Mouse (Mus musculus): Measurements from ENCODE around the gene Slc29a4. TPM values are rescaled to one million over a fixed set of nuclear protein-coding genes. Genes with fewer than 3 reads are reported as not detected.

The Slc29a4 gene
- polyA plus RNA-seq, 2 experiments from 2014 or later: 0.50 to 0.86 TPM

DNA sequence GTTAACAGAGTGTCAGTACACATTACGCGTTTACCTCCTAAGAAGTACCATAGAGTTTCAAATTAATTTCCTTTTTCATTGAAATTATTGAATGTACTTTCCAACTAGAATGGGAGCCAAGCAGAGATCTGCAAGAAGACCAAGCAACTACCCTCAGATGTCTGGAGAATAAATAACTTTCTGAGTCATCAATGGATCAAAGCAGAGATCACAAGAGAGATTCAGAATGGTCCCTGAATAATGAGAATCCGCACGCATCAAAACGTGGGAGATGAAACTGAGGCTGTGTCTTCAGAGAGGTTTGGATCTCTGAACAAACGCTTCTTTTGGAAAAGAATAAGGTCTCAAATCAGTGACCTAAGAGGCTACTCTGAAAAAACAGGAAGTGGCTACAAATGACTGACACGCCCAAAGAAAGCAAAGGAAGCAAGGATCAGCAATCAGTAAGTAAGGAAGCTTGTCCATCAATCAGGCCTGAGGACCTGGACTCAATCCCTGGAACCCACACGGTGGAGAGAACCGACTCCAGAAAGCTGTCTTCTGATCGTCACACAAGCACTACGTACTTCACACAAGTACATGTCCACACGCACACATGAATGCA lies 54.8 kb downstream of the Slc29a4 start:
- ATAC-seq: no peak

- no peak for ATAC-seq
Observed at GRCm38 (mm10) chr5:142750173-142750572, 57.9 kb downstream of the Slc29a4 start.

GRCm38 (mm10) chr5:142752241-142752640 lies 59.9 kb downstream of the Slc29a4 start:
- no peak for ATAC-seq

DNA sequence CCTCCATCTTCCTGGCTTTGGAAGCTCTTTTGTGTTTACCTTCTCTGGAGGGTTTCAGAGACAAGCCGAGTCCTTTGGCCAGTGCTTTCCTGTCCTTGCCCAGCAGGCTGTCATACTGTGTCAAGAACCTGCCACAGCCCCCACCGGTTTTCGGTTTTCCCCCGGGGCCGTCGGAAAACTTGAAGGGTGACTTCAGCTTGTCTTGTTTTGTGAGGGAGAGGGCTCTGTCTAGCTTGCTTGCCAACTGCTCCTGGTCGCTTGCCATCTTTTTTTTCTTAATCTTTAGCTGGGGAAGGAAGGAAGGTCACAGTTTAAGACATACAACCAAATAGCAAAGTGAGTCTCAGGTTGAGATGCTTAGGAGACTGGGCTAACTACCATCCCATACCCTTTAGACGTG lies 67.5 kb downstream of the Slc29a4 start:
- no peak for ATAC-seq

- ATAC-seq: no peak
Observed at GRCm38 (mm10) chr5:142761326-142761983, 69.1 kb downstream of the Slc29a4 start.

- ATAC-seq: no peak
Observed at GRCm38 (mm10) chr5:142762082-142762807, 69.9 kb downstream of the Slc29a4 start.

- ATAC-seq: no peak
Observed at GRCm38 (mm10) chr5:142764306-142764705, 72.0 kb downstream of the Slc29a4 start.

- ATAC-seq: no peak
Observed at GRCm38 (mm10) chr5:142764889-142765288, 72.6 kb downstream of the Slc29a4 start.

GRCm38 (mm10) chr5:142766708-142767107 lies 74.4 kb downstream of the Slc29a4 start:
- ATAC-seq: no peak

DNA sequence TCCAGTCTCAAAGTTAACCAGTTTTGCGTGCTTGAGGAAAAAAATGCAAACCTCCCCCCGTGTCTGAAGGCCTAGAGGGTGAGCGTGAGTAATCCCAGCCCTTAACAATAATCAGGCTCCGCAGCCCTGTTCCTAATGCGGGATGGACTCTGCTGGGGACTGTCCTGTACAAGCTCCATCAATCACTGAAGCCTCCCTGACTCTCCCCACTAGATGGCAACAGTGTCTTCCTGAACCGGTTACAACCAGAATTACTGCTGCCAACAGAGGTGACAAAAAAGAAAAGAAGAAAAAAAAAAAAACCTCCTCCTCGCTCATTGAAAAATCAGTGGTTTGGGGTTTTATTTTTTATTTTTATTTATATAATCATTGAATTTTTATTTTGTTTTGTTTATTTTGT lies 75.6 kb downstream of the Slc29a4 start:
- ATAC-seq: no peak

DNA sequence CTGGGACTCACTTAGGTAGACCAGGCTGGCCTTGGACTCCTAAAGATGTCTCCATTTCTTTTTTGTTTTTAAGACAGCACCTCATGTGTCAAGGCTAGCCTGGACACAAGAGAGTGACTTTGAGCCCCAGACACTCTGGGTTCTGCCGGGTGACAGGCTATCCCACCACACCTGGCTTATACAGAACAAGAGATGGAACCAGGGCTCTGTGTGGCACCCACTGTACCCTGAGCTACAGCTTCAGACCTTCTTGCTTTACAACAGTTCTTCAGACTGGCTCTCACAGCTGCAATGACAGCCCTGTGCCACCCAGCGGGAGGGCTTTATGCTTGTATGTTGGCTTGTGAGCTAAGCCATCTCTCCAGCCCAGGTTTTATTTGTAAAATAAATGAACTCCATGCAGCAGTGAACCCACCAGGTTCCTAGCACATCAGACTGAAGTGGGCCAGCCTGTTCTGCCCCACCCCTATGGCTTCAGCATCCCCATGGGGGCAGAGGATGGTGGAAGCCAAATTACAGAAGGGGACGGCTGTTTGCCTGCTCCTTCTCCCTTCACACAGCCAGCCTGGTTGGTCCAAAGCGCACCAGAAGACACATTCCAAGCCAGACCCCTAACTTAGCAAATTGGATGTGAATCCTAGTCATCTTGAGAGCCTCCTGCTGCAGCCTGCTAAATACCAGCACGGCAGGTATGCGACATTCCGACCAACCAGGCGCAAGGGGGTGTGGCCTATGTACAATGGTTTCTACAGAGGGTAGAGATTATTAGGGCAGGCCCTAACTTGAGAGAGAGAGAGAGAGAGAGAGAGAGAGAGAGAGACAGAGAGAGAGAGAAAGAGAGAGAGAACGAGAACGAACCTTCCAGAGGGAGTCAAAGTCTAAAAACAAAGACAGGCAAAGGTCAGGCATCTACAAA lies 76.3 kb downstream of the Slc29a4 start:
- no peak for ATAC-seq

DNA sequence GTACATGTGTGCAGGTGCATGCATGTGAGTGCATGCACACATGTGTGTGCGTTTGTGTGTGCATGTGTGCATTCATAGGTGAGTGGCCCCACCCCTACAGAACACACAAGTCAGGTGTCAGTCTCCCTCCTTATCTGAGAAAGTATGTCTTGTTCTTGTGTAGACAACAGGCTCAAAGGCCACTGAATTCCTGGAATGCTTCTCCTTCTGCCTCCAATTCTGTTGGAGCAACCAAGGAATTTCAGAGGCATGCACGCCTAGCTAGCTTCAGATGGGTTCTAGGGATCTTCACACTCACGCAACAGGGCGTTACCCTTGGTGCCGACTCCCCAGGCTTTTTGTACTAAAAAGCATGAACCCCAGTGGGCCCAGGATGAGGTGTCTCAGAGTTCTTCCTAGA lies 77.3 kb downstream of the Slc29a4 start:
- ATAC-seq: no peak

DNA sequence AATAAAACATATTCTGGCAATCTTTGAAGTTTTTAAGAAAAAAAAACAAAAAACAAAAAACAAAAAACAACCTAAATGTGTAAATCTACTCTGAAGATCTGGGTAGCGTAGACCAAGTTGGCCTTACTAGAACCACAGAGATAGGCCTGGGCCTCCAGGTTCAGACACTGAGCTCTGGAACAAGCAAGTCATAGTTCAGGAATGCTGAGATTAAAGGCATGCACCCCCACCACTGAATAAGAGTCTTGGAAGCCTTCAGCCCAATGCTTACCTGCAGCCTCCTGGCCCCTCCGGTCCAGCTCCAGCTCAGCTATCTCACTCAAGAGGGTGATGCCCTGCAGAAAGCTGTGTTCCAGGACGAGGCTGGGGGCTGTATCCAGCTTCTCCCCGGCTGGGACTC lies 78.7 kb downstream of the Slc29a4 start:
- no peak for ATAC-seq

DNA sequence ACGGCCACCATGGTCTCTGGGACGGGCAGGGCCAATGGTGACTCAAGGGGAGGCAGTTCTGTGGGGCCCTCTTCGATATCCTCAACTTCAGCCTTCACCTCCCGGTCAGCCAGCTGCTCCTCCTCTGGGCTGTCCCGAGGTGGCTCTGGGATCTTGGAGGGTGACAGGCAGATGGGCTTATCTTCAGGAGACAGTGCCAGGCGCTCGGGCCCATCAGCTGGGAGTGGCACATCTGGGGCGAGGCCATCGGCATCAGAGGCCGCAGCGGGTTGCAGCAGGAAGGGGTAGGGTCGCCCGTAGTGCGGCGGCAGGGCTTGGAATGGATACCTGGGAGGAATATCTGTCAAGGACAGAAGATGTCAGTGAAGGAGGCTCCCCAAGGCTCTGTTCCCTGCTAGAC lies 79.7 kb downstream of the Slc29a4 start:
- ATAC-seq: no peak

Other genes starting within 250 kb of the Slc29a4 start
- gene Ap5z1, start 228.6 kb upstream of the Slc29a4 start, polyA plus RNA-seq (2017; shearing (Covaris generic)): 10 to 100 TPM; 12.0 to 24.8 TPM
- not detected for gene Papolb, start 162.4 kb upstream of the Slc29a4 start, polyA plus RNA-seq (2017; shearing (Covaris generic))
- not detected for gene Radil, start 141.4 kb upstream of the Slc29a4 start, polyA plus RNA-seq (2017; shearing (Covaris generic))
- gene Mmd2, start 83.7 kb upstream of the Slc29a4 start, polyA plus RNA-seq (2017; shearing (Covaris generic)): not detected
- gene Wipi2, start 64.8 kb upstream of the Slc29a4 start, polyA plus RNA-seq (2017; shearing (Covaris generic)): 10 to 100 TPM; 14.6 to 15.9 TPM
- 1 to 10 TPM; 4.1 to 4.3 TPM for gene Tnrc18, start 125.2 kb downstream of the Slc29a4 start, polyA plus RNA-seq (2017; shearing (Covaris generic))
- 10 to 100 TPM in 1 of 2 experiments, 1 to 10 TPM in 1; 2.1 to 13.9 TPM for gene Fbxl18, start 202.9 kb downstream of the Slc29a4 start, polyA plus RNA-seq (2017; shearing (Covaris generic))
- gene Actb, start 214.2 kb downstream of the Slc29a4 start, polyA plus RNA-seq (2017; shearing (Covaris generic)): over 10,000 TPM; 26,186 to 54,151 TPM